Comparison of ENCODE assay signal across 18 mouse cellular contexts in the genomic region with DNA sequence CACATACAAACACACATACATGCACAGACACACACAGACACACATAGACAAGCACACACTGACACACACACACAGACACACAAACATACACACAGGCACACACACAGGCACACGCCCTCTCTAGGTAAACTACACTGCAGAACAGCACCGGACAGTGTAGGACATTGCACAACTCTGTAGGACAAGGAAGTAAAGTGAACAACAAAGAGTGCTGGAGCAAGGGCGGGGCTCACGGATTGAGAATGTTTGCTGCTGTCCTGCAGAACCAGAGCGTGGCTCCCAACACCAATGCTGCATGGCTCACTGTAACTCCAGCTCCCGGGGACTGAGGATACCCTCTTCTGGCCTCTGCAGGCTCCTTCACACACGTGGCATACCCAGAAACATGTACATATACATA. TPM values are rescaled to one million over a fixed set of nuclear protein-coding genes. Genes with fewer than 3 reads are reported as not detected.
A peak's percentile ranks its signal among the peaks of the same experiment; 100 is the strongest.
DNase-seq lines count a peak whose midpoint lies in the region; ATAC-seq and TF ChIP-seq lines count a peak whose summit lies in the region.
"Had no signal": no experiment of that assay in that cellular context is flagged by ENCODE, and none has a peak within 500 bp of the region (broad histone marks: within the 10 kb centered on the region; RNA-seq: fewer than 3 reads in every experiment).

No protein-coding gene starts in this region.

- no peak overlapping the region for H3K4me3 ChIP-seq in kidney, adult 2 months (ENCODE audit: insufficient read depth, low read depth, low read length)
- no peak overlapping the region for H3K4me3 ChIP-seq in intestine, postnatal 0 days (ENCODE audit: low read depth, low read length)
- H3K4me3 ChIP-seq in stomach, embryonic 15.5 days (replicated peaks), result no peak overlapping the region
- no peak overlapping the region for H3K4me3 ChIP-seq in kidney, embryonic 16.5 days (ENCODE audit: low read length)
- H3K4me3 ChIP-seq: forebrain, embryonic 10.5 days; heart, embryonic 13.5 days; hindbrain, embryonic 12.5 days; midbrain, embryonic 12.5 days; neural tube, embryonic 13.5 days had no signal

- no peak for TF ChIP-seq CTCF in kidney, adult 2 months (conservative IDR thresholded peaks at IDR 0.05; ENCODE audit: insufficient read depth, insufficient read length, low read depth, low read length)
- peak; percentile 31 for TF ChIP-seq CTCF in intestine, postnatal 0 days (IDR thresholded peaks at IDR 0.05; ENCODE audit: low read depth)

- peaks cover 27% of the 10 kb centered on the region for H3K4me1 ChIP-seq in kidney, adult 2 months (ENCODE audit: control insufficient read depth, insufficient read depth, low read length)
- H3K4me1 ChIP-seq in intestine, postnatal 0 days (replicated peaks; ENCODE audit: control insufficient read depth, insufficient read depth, low read length), result peaks cover 24% of the 10 kb centered on the region; the same call in 1 of the 2 replicates
- H3K4me1 ChIP-seq in stomach, embryonic 15.5 days, result peaks cover 14% of the 10 kb centered on the region
- peaks cover 25% of the 10 kb centered on the region for H3K4me1 ChIP-seq in kidney, embryonic 16.5 days (ENCODE audit: insufficient read depth, low read length)

- DNase-seq in kidney, adult 2 months, result no peak
- DNase-seq in kidney, postnatal 36 days, result no peak
- peak; percentile 44 for DNase-seq in lung, postnatal 14 days
- no peak for DNase-seq in spleen, postnatal 36 days (ENCODE audit: low spot score in 2 of 2)
- no peak for DNase-seq in cerebellum, postnatal 4 days (ENCODE audit: low spot score in 2 of 2)
- DNase-seq: adrenal gland, postnatal 25 days; B cell, adult 2 months; cerebellum, adult 11-12 months; layer of hippocampus, adult 9-11 months had no signal

- 62% methylated on average over 7 of the region's 7 CpGs for WGBS in kidney, adult 2 months
- 37% methylated on average over 7 of the region's 7 CpGs for WGBS in intestine, postnatal 0 days
- WGBS in stomach, embryonic 15.5 days, result 54% methylated on average over 7 of the region's 7 CpGs
- WGBS in kidney, embryonic 16.5 days, result 77% methylated on average over 7 of the region's 7 CpGs

- ATAC-seq in intestine, postnatal 0 days, result peak; percentile 82
- ATAC-seq in stomach, embryonic 15.5 days (ENCODE audit: insufficient read depth, low FRiP score, low read depth), result peak; percentile 75
- ATAC-seq in kidney, embryonic 16.5 days (ENCODE audit: low FRiP score, low TSS enrichment), result no peak

- H3K27me3 ChIP-seq in kidney, adult 2 months (replicated peaks; ENCODE audit: control insufficient read depth, insufficient read depth, low read length), result no peaks in the 10 kb centered on the region
- H3K27me3 ChIP-seq in intestine, postnatal 0 days (replicated peaks; ENCODE audit: control insufficient read depth, insufficient read depth, low read length), result no peaks in the 10 kb centered on the region
- no peaks in the 10 kb centered on the region for H3K27me3 ChIP-seq in stomach, embryonic 15.5 days (replicated peaks)
- no peaks in the 10 kb centered on the region for H3K27me3 ChIP-seq in kidney, embryonic 16.5 days (ENCODE audit: insufficient read depth, low read length)

- peaks cover 1% of the 10 kb centered on the region; the same call in 1 of the 2 replicates for H3K36me3 ChIP-seq in kidney, adult 2 months (ENCODE audit: control insufficient read depth, insufficient read depth, low read length)
- H3K36me3 ChIP-seq in intestine, postnatal 0 days (ENCODE audit: control insufficient read depth, insufficient read depth), result peaks cover 25% of the 10 kb centered on the region; the same call in 1 of the 2 replicates
- no peaks in the 10 kb centered on the region; the same call in 1 of the 2 replicates for H3K36me3 ChIP-seq in stomach, embryonic 15.5 days
- H3K36me3 ChIP-seq in kidney, embryonic 16.5 days (ENCODE audit: insufficient read depth, low read length), result no peaks in the 10 kb centered on the region
- H3K36me3 ChIP-seq: heart, embryonic 13.5 days had no signal

- TF ChIP-seq POLR2A in kidney, adult 2 months (IDR thresholded peaks at IDR 0.05; ENCODE audit: low read depth, low read length), result no peak

- no peaks in the 10 kb centered on the region for H3K9me3 ChIP-seq in intestine, postnatal 0 days (ENCODE audit: control insufficient read depth)
- no peaks in the 10 kb centered on the region for H3K9me3 ChIP-seq in stomach, embryonic 15.5 days
- H3K9me3 ChIP-seq in kidney, embryonic 16.5 days (ENCODE audit: low read length), result no peaks in the 10 kb centered on the region
- H3K9me3 ChIP-seq: forebrain, embryonic 10.5 days; heart, embryonic 13.5 days; hindbrain, embryonic 12.5 days; midbrain, embryonic 12.5 days; neural tube, embryonic 13.5 days had no signal

- peak overlapping the region; percentile 14; the same call in 1 of the 2 replicates for H3K4me2 ChIP-seq in intestine, postnatal 0 days (replicated peaks; ENCODE audit: low read depth)
- no peak overlapping the region for H3K4me2 ChIP-seq in stomach, embryonic 15.5 days
- H3K4me2 ChIP-seq in kidney, embryonic 16.5 days (replicated peaks; ENCODE audit: low read depth, low read length), result no peak overlapping the region
- H3K4me2 ChIP-seq: heart, embryonic 13.5 days; hindbrain, embryonic 12.5 days; midbrain, embryonic 12.5 days; neural tube, embryonic 13.5 days had no signal

- H3K27ac ChIP-seq in kidney, adult 2 months (ENCODE audit: insufficient read depth, low read depth, low read length), result peak overlapping the region; percentile 2; the same call in 1 of the 2 replicates
- H3K27ac ChIP-seq in intestine, postnatal 0 days (ENCODE audit: low read depth, low read length), result peak overlapping the region; percentile 73
- no peak overlapping the region for H3K27ac ChIP-seq in stomach, embryonic 15.5 days
- H3K27ac ChIP-seq in kidney, embryonic 16.5 days (ENCODE audit: low read length), result no peak overlapping the region
- H3K27ac ChIP-seq: forebrain, embryonic 10.5 days; heart, embryonic 13.5 days; hindbrain, embryonic 12.5 days; midbrain, embryonic 12.5 days; neural tube, embryonic 13.5 days had no signal

- H3K9ac ChIP-seq in intestine, postnatal 0 days (ENCODE audit: low read depth, low read length), result no peak overlapping the region
- no peak overlapping the region for H3K9ac ChIP-seq in stomach, embryonic 15.5 days
- H3K9ac ChIP-seq in kidney, embryonic 16.5 days (replicated peaks; ENCODE audit: low read length), result no peak overlapping the region
- H3K9ac ChIP-seq: heart, embryonic 13.5 days; hindbrain, embryonic 12.5 days; midbrain, embryonic 12.5 days; neural tube, embryonic 13.5 days had no signal

RNA-seq across cellular contexts. Expression of a gene that starts 17.9 kb away (rescaled TPM):
- polyA plus RNA-seq in kidney, adult 2 months (2012; rRNA removed), result 38.3 and 42.7 TPM in 2 replicates
- polyA plus RNA-seq in intestine, postnatal 0 days (2015; fragmentation: Nextera tagmentation; extraction: Ambion mirVana), result 30.4 and 31.7 TPM in 2 replicates
- polyA plus RNA-seq in stomach, embryonic 15.5 days (2015; fragmentation: Nextera tagmentation; extraction: Ambion mirVana), result 15.7 and 16.0 TPM in 2 replicates
- polyA plus RNA-seq in kidney, embryonic 16.5 days (2015; fragmentation: Nextera tagmentation; extraction: Ambion mirVana), result 21.7 and 22.2 TPM in 2 replicates

RNA-seq across cellular contexts. Expression of a gene that starts 18.1 kb away (rescaled TPM):
- polyA plus RNA-seq in kidney, adult 2 months (2012; rRNA removed), result 176 and 197 TPM in 2 replicates
- 93.1 and 101 TPM in 2 replicates for polyA plus RNA-seq in intestine, postnatal 0 days (2015; fragmentation: Nextera tagmentation; extraction: Ambion mirVana)
- polyA plus RNA-seq in stomach, embryonic 15.5 days (2015; fragmentation: Nextera tagmentation; extraction: Ambion mirVana), result 22.3 and 25.1 TPM in 2 replicates
- polyA plus RNA-seq in kidney, embryonic 16.5 days (2015; fragmentation: Nextera tagmentation; extraction: Ambion mirVana), result 19.6 and 25.3 TPM in 2 replicates

RNA-seq across cellular contexts. Expression of a gene that starts 32.8 kb away (rescaled TPM):
- polyA plus RNA-seq in kidney, adult 2 months (2012; rRNA removed), result 33.9 and 34.4 TPM in 2 replicates
- 61.2 and 62.5 TPM in 2 replicates for polyA plus RNA-seq in intestine, postnatal 0 days (2015; fragmentation: Nextera tagmentation; extraction: Ambion mirVana)
- polyA plus RNA-seq in stomach, embryonic 15.5 days (2015; fragmentation: Nextera tagmentation; extraction: Ambion mirVana), result 115 and 118 TPM in 2 replicates
- 144 and 152 TPM in 2 replicates for polyA plus RNA-seq in kidney, embryonic 16.5 days (2015; fragmentation: Nextera tagmentation; extraction: Ambion mirVana)

RNA-seq across cellular contexts. Expression of a gene that starts 58.6 kb away (rescaled TPM):
- polyA plus RNA-seq in kidney, adult 2 months (2012; rRNA removed), result 0.61 TPM in 1 of 2 replicates, not detected in the other
- polyA plus RNA-seq in intestine, postnatal 0 days (2015; fragmentation: Nextera tagmentation; extraction: Ambion mirVana), result not detected in 2 replicates
- polyA plus RNA-seq in stomach, embryonic 15.5 days (2015; fragmentation: Nextera tagmentation; extraction: Ambion mirVana), result 0.58 TPM in 1 of 2 replicates, not detected in the other
- polyA plus RNA-seq in kidney, embryonic 16.5 days (2015; fragmentation: Nextera tagmentation; extraction: Ambion mirVana), result 0.56 TPM in 1 of 2 replicates, not detected in the other
- polyA plus RNA-seq: heart, embryonic 13.5 days; hindbrain, embryonic 12.5 days; limb, embryonic 11.5 days; midbrain, embryonic 12.5 days; neural tube, embryonic 13.5 days had no signal

Comparison
In these comparisons a context has a peak if more than half of its experiments do, and no peak if none do; other contexts are left out.
1. H3K27ac ChIP-seq: peak in kidney, adult 2 months (single experiment) and intestine, postnatal 0 days (single experiment); none in stomach, embryonic 15.5 days (single experiment) and kidney, embryonic 16.5 days (single experiment).